Mouse (Mus musculus) kidney, postnatal 25 days (tissue): ENCODE measurements around the gene Nedd1.

ENCODE experiments used
- DNase-seq, 2 experiments: peaks; one replicate each; pipeline ENCODE4 v3.0.0; 2021; ENCODE audit warnings: mixed read lengths in 2 of 2

Gene Nedd1

DNA sequence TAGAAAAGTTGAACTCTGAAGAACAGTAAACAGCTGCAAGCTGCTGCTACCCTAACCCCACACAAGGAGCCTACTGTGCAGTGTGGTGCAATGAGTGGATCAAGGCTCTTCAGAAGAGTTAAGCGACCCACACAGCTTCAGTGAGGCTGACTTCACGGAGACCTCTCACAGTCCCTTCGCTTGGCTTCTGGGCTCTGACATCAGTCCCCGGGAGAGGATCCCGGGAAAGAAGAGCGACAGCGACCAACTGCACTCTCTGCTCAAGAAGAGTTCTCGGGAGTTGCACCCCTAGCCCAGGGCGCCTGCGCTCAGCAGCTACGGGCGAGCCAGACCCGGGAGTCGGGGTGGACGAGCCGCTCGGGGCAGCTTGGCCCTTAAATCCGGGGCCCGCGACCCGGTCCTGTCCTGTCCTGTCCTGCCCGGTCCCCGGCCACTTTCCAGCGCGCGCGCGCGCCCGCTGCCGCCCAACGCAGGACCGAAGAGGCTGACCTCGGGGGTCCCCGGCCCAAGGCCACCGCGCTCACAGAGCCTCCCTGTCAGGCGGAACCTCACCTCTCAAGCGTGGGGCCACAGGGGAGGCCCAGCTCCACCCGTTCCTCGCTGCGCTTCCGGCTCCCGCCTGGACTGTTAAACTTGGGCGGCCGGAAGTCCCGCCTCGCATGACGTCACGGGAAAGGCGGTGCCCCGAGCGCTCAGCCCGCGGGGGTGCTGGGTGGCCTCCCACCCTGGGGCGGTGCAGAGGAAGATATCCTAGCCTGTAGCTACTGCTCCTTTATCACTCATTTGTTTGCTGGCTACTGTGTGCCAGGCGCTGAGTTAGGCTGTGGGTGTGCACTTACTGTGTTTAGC, at the start of gene Nedd1:
Gene Nedd1, minus strand, starts transcription at position 650 of the 849 bp plus-strand sequence.
- peak; percentile 96 for DNase-seq

DNA sequence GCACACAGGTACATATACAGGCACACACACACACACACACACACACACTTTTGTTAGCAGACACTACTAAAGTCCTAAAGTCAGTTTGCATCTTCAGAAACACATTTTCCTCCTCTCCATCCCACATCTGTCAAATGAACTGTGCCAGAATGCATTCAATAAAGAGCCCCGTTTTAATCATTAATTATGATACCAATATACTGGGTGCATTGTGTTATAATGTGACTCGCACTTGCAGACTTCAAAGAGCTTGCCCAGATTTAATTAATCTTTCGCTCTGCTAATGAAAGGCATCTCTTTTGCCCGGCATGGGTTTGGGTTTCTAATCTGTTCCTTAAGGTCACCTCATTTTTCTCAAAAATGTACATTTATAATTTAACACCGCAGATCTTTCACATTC, 32.1 kb upstream of the Nedd1 start:
- DNase-seq: no peak

DNA sequence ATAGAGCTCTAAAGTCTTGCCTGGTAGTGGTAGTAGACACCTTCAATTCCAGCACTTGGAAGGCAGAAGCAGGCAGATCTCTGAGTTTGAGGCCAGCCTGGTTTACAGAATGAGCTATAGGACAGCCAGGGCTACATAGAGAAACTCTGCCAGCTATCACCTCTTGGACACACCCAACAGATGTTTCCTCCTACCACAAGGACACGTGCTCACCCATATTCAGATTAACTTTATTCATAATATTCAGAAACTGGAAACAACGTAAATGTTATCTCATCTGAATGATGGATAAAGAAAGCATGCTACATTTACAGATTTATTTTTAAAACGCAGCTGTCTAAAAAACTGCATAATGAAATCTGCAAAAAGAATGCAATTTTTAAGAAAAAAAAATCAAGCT, 8.1 kb upstream of the Nedd1 start:
- no peak for DNase-seq

- no peak for DNase-seq
These were observed 6.5 kb upstream of the Nedd1 start for GRCm38 (mm10) chr10:92728723-92729122.

GRCm38 (mm10) chr10:92722620-92722988, 384 bp upstream of the Nedd1 start:
- DNase-seq: no peak

GRCm38 (mm10) chr10:92699032-92699431, 23.2 kb downstream of the Nedd1 start:
- no peak for DNase-seq

- no peak for DNase-seq
These were observed 47.2 kb downstream of the Nedd1 start for GRCm38 (mm10) chr10:92675056-92675455.

GRCm38 (mm10) chr10:92671906-92672305, 50.3 kb downstream of the Nedd1 start:
- DNase-seq: no peak

DNA sequence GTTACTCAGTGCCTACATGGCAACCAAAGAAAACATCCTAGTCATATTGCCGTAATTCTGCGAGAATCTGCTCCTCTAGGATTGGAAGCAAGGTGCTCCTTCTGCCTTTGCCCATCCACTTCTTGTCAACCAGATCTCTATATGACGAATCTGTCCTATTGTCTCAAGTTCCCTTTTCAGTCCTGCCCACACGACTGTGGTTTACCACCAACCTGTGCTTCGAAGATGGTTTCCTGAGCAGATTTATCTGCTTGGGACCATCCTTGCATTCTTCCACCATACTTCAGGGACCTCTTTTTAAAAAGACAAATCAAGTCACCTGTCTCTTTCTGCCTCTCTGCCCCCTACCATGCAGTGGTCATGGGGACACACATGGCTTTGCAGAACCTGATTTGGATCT, 56.9 kb downstream of the Nedd1 start:
- no peak for DNase-seq

GRCm38 (mm10) chr10:92653266-92653665, 69.0 kb downstream of the Nedd1 start:
- DNase-seq: no peak

DNA sequence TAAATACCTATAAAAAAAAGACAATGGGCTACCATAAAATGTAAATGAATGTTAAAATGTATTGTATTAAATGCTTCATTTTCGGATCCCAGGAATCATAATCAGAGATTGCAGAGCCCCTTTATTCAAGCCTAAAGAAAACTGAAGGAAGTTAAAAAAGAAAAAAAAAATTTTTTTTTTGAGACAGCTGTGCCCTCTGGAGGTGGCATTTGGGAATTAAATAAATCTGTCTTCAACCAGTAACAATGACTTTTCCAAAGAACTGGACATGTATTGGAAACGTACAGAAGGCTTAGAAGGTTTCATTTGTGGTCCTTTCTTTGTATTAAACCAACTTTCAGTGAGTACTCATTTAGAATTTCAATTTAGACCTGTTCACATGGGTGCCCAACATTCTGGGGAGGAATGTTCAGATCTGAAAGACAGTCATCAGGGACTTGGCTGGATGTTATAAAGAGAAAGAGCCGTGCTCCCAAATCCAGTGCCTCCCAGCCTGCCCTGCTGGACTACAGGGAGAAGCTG, 69.8 kb downstream of the Nedd1 start:
- DNase-seq: no peak

DNA sequence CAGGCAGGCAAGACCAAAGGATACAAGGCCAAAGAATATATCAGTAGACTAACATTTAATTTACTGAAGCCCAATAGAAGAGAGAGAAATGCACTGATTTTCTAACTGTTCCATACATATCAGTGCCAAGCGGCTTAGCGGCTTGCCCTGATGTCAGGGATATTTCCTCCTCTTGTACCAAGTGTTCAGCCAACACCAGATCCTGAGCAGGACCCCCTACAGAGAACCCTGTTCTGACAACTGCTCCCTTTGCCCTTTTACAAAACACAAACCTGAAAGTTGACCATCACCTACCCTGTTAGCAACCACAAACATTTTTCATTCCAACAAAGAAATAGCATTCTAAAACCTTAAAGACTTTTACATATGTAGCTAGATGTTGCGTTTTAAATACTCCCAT, 71.0 kb downstream of the Nedd1 start:
- no peak for DNase-seq

GRCm38 (mm10) chr10:92649096-92649495, 73.1 kb downstream of the Nedd1 start:
- no peak for DNase-seq

GRCm38 (mm10) chr10:92647691-92648090, 74.5 kb downstream of the Nedd1 start:
- no peak for DNase-seq

DNA sequence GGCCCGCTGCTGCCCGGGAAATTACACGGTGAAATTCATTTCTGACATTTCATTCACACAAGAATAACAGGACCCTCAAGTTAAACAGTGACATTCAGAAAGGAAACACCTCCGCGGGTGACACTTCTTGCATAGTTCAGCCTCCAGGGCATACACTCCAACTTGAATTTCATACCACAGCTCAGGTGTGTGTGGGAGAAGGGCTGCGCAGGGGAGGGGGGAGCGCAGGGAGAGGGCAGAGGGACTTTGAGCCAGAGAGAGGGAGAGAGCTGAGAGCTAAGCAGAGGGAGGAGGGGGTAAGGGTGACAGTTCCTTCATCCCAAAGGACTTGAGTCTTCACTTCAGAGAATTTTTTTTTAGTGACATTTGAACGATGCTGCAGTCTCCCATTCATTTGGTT, 78.2 kb downstream of the Nedd1 start:
- DNase-seq: peak in 1 of 2 experiments; percentile 36

DNA sequence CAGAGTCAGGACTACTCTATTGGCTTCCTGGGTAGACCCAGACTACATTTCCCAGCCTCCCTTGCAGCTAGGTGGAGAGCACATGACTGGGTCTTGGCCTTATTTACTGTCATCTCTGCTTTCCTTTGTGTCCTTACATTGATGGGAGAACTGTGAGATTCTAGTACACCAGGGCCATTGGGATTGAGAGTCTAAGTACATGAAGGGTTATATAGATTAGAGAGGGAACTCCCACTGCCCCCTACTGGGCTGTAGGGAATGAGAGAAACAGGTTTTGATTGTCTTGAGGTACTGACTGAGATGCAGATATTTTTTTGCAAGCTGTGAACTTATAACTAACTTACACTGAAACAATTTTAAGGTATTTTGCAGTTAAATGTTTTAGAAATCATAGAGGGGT, 81.2 kb downstream of the Nedd1 start:
- peak in 1 of 2 experiments; percentile 9 for DNase-seq
